ENCODE assay signal across 22 mouse cellular contexts in the genomic region with DNA sequence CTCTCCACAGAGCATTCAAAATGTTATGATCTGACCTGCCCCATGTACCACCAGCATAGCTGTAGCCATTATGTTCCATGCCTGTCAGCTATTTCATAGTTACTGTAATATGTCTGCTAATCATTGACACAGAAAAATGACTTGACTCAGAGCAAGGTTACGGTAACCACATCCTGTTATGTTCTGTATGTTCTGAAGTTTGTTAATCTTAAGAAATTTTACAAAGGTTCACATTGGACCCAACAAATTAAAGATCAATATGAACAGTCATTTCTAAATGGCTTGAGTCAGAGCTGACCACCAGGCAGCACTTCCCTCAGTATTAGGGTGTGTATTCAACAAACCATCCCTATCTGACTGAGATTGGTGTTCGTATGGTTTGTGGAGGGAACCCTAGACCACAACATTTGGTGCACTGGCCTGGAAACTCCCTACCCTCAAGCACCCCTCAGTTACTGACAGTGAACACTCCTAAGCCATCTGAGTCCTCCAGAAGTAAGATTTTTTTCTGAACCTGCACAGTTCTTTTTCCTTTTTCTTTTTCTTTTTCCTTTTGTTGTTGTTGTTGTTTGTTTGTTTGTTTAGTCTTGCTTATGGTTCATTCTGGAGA. TPM values are rescaled to one million over a fixed set of nuclear protein-coding genes. Genes with fewer than 3 reads are reported as not detected.
DNase-seq lines count a peak whose midpoint lies in the region; ATAC-seq and TF ChIP-seq lines count a peak whose summit lies in the region.
"Had no signal": no experiment of that assay in that cellular context is flagged by ENCODE, and none has a peak within 500 bp of the region (broad histone marks: within the 10 kb centered on the region; RNA-seq: fewer than 3 reads in every experiment).

No protein-coding gene starts in this region.

- no peak for TF ChIP-seq EP300 in CH12.LX (IDR thresholded peaks at IDR 0.05; ENCODE audit: low read length)

- H3K9ac ChIP-seq in CH12.LX (ENCODE audit: insufficient read depth, low read depth), result no peak overlapping the region
- H3K9ac ChIP-seq: heart, embryonic 15.5 days; liver, embryonic 12.5 days; neural tube, embryonic 12.5 days had no signal

- H3K36me3 ChIP-seq in CH12.LX (replicated peaks in 1 of 2; ENCODE audit: control insufficient read depth in 1 of 2, insufficient read depth in 1 of 2, low read length in 1 of 2), result peaks cover 31 to 54% of the 10 kb centered on the region in 2 experiments
- H3K36me3 ChIP-seq in kidney, adult 2 months (ENCODE audit: control insufficient read depth, insufficient read depth, low read length), result no peaks in the 10 kb centered on the region; the same call in 1 of the 2 replicates

- TF ChIP-seq RAD21 in CH12.LX (IDR thresholded peaks at IDR 0.05; ENCODE audit: low read depth, low read length), result no peak

- H3K4me2 ChIP-seq in CH12.LX (ENCODE audit: insufficient read depth, low read depth, poor library complexity, severe bottlenecking), result no peak overlapping the region
- H3K4me2 ChIP-seq: heart, embryonic 15.5 days; liver, embryonic 12.5 days; neural tube, embryonic 12.5 days had no signal

- in situ Hi-C loops in CH12.LX (cut with MboI; ENCODE audit: low pct_ligation_motif_present, low pct_unique_long_range_greater_than_20kb, low sequenced_read_pairs), result no loop called here

- peaks cover 2% of the 10 kb centered on the region for H3K9me3 ChIP-seq in CH12.LX (replicated peaks; ENCODE audit: low read length)
- H3K9me3 ChIP-seq: heart, embryonic 15.5 days; liver, embryonic 12.5 days; midbrain, embryonic 10.5 days; neural tube, embryonic 12.5 days had no signal

- H3K79me2 ChIP-seq in CH12.LX (replicated peaks; ENCODE audit: control insufficient read depth, extremely low read depth, insufficient read depth, poor library complexity, severe bottlenecking), result no peaks in the 10 kb centered on the region; the same call in 1 of the 2 replicates

- no peak overlapping the region for H3K27ac ChIP-seq in CH12.LX (ENCODE audit: insufficient read depth, low read depth)
- no peak overlapping the region for H3K27ac ChIP-seq in kidney, adult 2 months (ENCODE audit: insufficient read depth, low read depth, low read length)
- H3K27ac ChIP-seq: heart, embryonic 15.5 days; hindbrain, postnatal 0 days; left cerebral cortex, adult 2 months; liver, embryonic 12.5 days; midbrain, embryonic 10.5 days; neural tube, embryonic 12.5 days had no signal

- H3K27me3 ChIP-seq in CH12.LX (replicated peaks), result no peaks in the 10 kb centered on the region
- H3K27me3 ChIP-seq in kidney, adult 2 months (replicated peaks; ENCODE audit: control insufficient read depth, insufficient read depth, low read length), result no peaks in the 10 kb centered on the region
- H3K27me3 ChIP-seq: heart, embryonic 15.5 days; liver, embryonic 12.5 days; neural tube, embryonic 12.5 days had no signal

- H3K4me1 ChIP-seq in CH12.LX (ENCODE audit: control insufficient read depth in 1 of 2, insufficient read depth in 2 of 2), result peaks cover 0 to 18% of the 10 kb centered on the region in 2 experiments; a peak in 1 of 4 replicates
- no peaks in the 10 kb centered on the region for H3K4me1 ChIP-seq in kidney, adult 2 months (ENCODE audit: control insufficient read depth, insufficient read depth, low read length)
- H3K4me1 ChIP-seq: heart, embryonic 15.5 days; liver, embryonic 12.5 days; midbrain, embryonic 10.5 days; neural tube, embryonic 12.5 days had no signal

- no peak for TF ChIP-seq POLR2A in CH12.LX (IDR thresholded peaks at IDR 0.05; ENCODE audit: low read depth, low read length)
- TF ChIP-seq POLR2A in kidney, adult 2 months (IDR thresholded peaks at IDR 0.05; ENCODE audit: low read depth, low read length), result no peak

- WGBS in kidney, adult 2 months, result 77% methylated on average over 2 of the region's 2 CpGs

- dilution Hi-C loops in CH12.LX (cut with MboI; ENCODE audit: extremely low pct_ligation_motif_present, extremely low pct_unique_long_range_greater_than_20kb, low sequenced_read_pairs), result no loop called here

- intact Hi-C loops in left cerebral cortex, postnatal 10 days (cut with DNase I), result no loop called here

- no peak overlapping the region for H3K4me3 ChIP-seq in CH12.LX (replicated peaks in 1 of 3; ENCODE audit: low read depth in 2 of 3, low read length in 2 of 3, poor library complexity in 1 of 3)
- no peak overlapping the region for H3K4me3 ChIP-seq in kidney, adult 2 months (ENCODE audit: insufficient read depth, low read depth, low read length)
- H3K4me3 ChIP-seq: erythroblast, embryonic 14.5 days; heart, embryonic 15.5 days; left cerebral cortex, adult 2 months; liver, embryonic 12.5 days; midbrain, embryonic 10.5 days; neural tube, embryonic 12.5 days had no signal

- peak; percentile 67 for ATAC-seq in megakaryocyte, adult 5-6 weeks (ENCODE audit: poor library complexity, severe bottlenecking)
- ATAC-seq: forebrain, embryonic 14.5 days; hindbrain, postnatal 0 days; liver, embryonic 12.5 days had no signal

- DNase-seq in 416B (ENCODE audit: low read depth) (peak; percentile 55), CH12.LX (ENCODE audit: extremely low read depth) (peak; percentile 22)
- peak; percentile 28 to 30 for DNase-seq in thymus, postnatal 10 days (ENCODE audit: low spot score in 2 of 2)
- DNase-seq in left cerebral cortex, postnatal 10 days (ENCODE audit: extremely low spot score in 1 of 2, low spot score in 2 of 2), result no peak
- no peak for DNase-seq in layer of hippocampus, adult 11-12 months (ENCODE audit: low spot score)
- DNase-seq in kidney, adult 2 months, result no peak
- no peak for DNase-seq in c-Kit-positive CD71-positive TER-119-positive erythroid progenitor cells, embryonic 14.5 days (ENCODE audit: low spot score)
- DNase-seq: cerebellum, adult 2 months; gastrocnemius, postnatal 14 days; heart, postnatal 4 days; kidney, adult 8-10 months; kidney, postnatal 25 days; lung, adult 2 months had no signal

- no peak for TF ChIP-seq CTCF in CH12.LX (conservative IDR thresholded peaks at IDR 0.05 in 1 of 2, IDR thresholded peaks at IDR 0.05 in 1 of 2; ENCODE audit: low read depth in 2 of 2, low read length in 2 of 2)
- no peak for TF ChIP-seq CTCF in kidney, adult 2 months (conservative IDR thresholded peaks at IDR 0.05; ENCODE audit: insufficient read depth, insufficient read length, low read depth, low read length)

TF ChIP-seq in CH12.LX, 34 proteins besides CTCF, POLR2A, EP300 and RAD21:
- TF ChIP-seq IRF4 (IDR thresholded peaks at IDR 0.05; ENCODE audit: low read depth, low read length) (no peak), RCOR1 (conservative IDR thresholded peaks at IDR 0.05; ENCODE audit: low read depth, low read length) (no peak), CHD2 (IDR thresholded peaks at IDR 0.05; ENCODE audit: low read length) (no peak), ZNF384 (IDR thresholded peaks at IDR 0.05; ENCODE audit: low read depth, low read length) (no peak), ELF1 (IDR thresholded peaks at IDR 0.05; ENCODE audit: low read depth, low read length) (no peak)
TF ChIP-seq in CH12.LX: peak in this region for 0.

RNA-seq across cellular contexts. Expression of a gene that starts 24.0 kb away (rescaled TPM):
- 28.9 and 30.6 TPM in 2 replicates for total RNA-seq in CH12.LX (2012; rRNA removed)
- 64.5 and 75.2 TPM in 2 replicates for total RNA-seq in CH12.LX (2014; rRNA removed)
- 28.8 and 30.5 TPM in 2 replicates for polyA plus RNA-seq in CH12.LX (2012; ENCODE audit: insufficient read length, low read depth)
- total RNA-seq in megakaryocyte, adult 5-6 weeks (2015), result 6.6 TPM in 2 replicates
- 7.5 and 7.6 TPM in 2 replicates for total RNA-seq in megakaryocyte, adult 5-6 weeks (2017)
- total RNA-seq in left cerebral cortex, postnatal 10 days (2021), result 10 to 100 TPM; 34.7 to 36.5 TPM
- polyA plus RNA-seq in kidney, adult 2 months (2012; rRNA removed), result 4.2 and 5.0 TPM in 2 replicates

Comparison
In these comparisons a context has a peak if more than half of its experiments do, and no peak if none do; other contexts are left out.
1. DNase-seq: peak in 416B (single experiment), CH12.LX (single experiment) and thymus, postnatal 10 days (2 of 2); none in left cerebral cortex, postnatal 10 days (0 of 2), layer of hippocampus, adult 11-12 months (single experiment), kidney, adult 2 months (single experiment) and c-Kit-positive CD71-positive TER-119-positive erythroid progenitor cells, embryonic 14.5 days (single experiment).